Mouse (Mus musculus) embryonic facial prominence, embryonic 10.5 days (tissue): ENCODE results near the gene Egr2. TPM values are rescaled to one million over a fixed set of nuclear protein-coding genes. Genes with fewer than 3 reads are reported as not detected.

Experiments
- DNase-seq: peaks from one replicate; pipeline ENCODE4 v3.0.0-alpha.2; 2017; ENCODE audit warnings: low spot score
- H3K27ac ChIP-seq: fragments of 300-500 bp; sonication (generic); replicated peaks from 2 replicates; pipeline ENCODE4 v1.5.1; 2016; ENCODE audit warnings: mild to moderate bottlenecking
- H3K27me3 ChIP-seq: fragments of 300-500 bp; sonication (generic); replicated peaks from 2 replicates; pipeline ENCODE4 v1.6.1; 2016; ENCODE audit warnings: low read depth, mild to moderate bottlenecking; ENCODE audit not compliant: poor library complexity, severe bottlenecking
- H3K36me3 ChIP-seq: fragments of 300-500 bp; sonication (generic); replicated peaks from 2 replicates; pipeline ENCODE4 v1.6.1; 2016; ENCODE audit warnings: mild to moderate bottlenecking, moderate library complexity
- H3K4me1 ChIP-seq: fragments of 300-500 bp; sonication (generic); 2 replicates; pipeline ENCODE4 v1.6.1; 2016
- H3K4me3 ChIP-seq: fragments of 300-500 bp; sonication (generic); 2 replicates; pipeline ENCODE4 v1.5.1; 2016; ENCODE audit warnings: mild to moderate bottlenecking, moderate library complexity
- H3K9me3 ChIP-seq: fragments of 300-500 bp; sonication (generic); 2 replicates; pipeline ENCODE4 v1.6.1; 2016; ENCODE audit warnings: mild to moderate bottlenecking
- WGBS: fragments of 180-500 bp; shearing (Covaris S2); methylation state at CpG from one replicate; pipeline ENCODE4 v1.1.7; 2016; 5-methylcytosine and 5-hydroxymethylcytosine counted together
- polyA plus RNA-seq: library from polyadenylated mRNA; unstranded; fragments of >200 nt; fragmentation: Nextera tagmentation; extraction: Ambion mirVana; gene quantifications from 2 replicates; pipeline ENCODE4 v1.2.1, GENCODE M21; 2016

The Egr2 gene
- polyA plus RNA-seq, 1 experiment from 2014 or later: 0.86 TPM

- DNase-seq: no peak
- Histone ChIP-seq H3K4me1 (no peaks in the 10 kb centered on the region), H3K9me3 (no peaks in the 10 kb centered on the region), H3K27ac (no peak overlapping the region), H3K27me3 (no peaks in the 10 kb centered on the region), H3K4me3 (no peak overlapping the region), H3K36me3 (no peaks in the 10 kb centered on the region)
- WGBS: 83% methylated on average over 12 of the region's 12 CpGs
Observed at GRCm38 (mm10) chr10:67581698-67582285, 46.5 kb downstream of the Egr2 start.

GRCm38 (mm10) chr10:67585873-67586610 lies 50.8 kb downstream of the Egr2 start:
- no peak for DNase-seq
- 89% methylated on average over 18 of the region's 18 CpGs for WGBS
- H3K27ac ChIP-seq: no peak overlapping the region
- no peaks in the 10 kb centered on the region for H3K9me3 ChIP-seq
- H3K36me3 ChIP-seq: no peaks in the 10 kb centered on the region
- H3K4me1 ChIP-seq: no peaks in the 10 kb centered on the region
- no peak overlapping the region for H3K4me3 ChIP-seq
- no peaks in the 10 kb centered on the region for H3K27me3 ChIP-seq

Other genes with a start within 250 kb of the Egr2 start
- 84.6 and 85.1 TPM in 2 replicates for gene Ado, start 13.5 kb downstream of the Egr2 start, polyA plus RNA-seq